Comparison of ENCODE assay signal across 14 mouse cellular contexts in the genomic region with DNA sequence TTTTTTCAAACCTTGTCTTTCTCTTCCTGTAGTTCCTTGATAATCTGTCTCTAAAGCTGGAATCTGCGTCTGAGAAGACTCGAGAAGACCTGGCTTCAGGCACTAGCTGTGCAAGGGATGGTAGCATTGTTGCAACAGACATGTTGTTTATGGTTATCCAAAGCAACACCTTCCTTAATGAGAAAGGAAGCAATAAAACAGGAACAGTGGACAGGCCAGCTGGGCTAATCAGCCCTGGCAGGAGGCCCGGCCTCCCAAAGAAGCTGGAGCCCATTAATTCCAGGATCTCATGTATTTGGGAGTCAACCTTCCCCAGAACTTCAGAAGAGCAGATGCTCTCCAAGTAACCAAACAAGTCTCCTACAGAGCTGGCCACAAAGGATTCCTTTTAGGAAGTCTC.
DNase-seq lines count a peak whose midpoint lies in the region; ATAC-seq and TF ChIP-seq lines count a peak whose summit lies in the region.
"Had no signal": no experiment of that assay in that cellular context is flagged by ENCODE, and none has a peak within 500 bp of the region (broad histone marks: within the 10 kb centered on the region; RNA-seq: fewer than 3 reads in every experiment).

No protein-coding gene starts in this region.

- no peaks in the 10 kb centered on the region for H3K9me3 ChIP-seq in heart, embryonic 10.5 days
- H3K9me3 ChIP-seq in liver, embryonic 11.5 days (ENCODE audit: control insufficient read depth, low read length) = no peaks in the 10 kb centered on the region
- H3K9me3 ChIP-seq in lung, postnatal 0 days (ENCODE audit: low read length) = no peaks in the 10 kb centered on the region

- H3K27me3 ChIP-seq in heart, embryonic 10.5 days (ENCODE audit: insufficient read depth, poor library complexity, severe bottlenecking) = no peaks in the 10 kb centered on the region
- no peaks in the 10 kb centered on the region for H3K27me3 ChIP-seq in liver, adult 2 months (ENCODE audit: control insufficient read depth, insufficient read depth, low read length)
- H3K27me3 ChIP-seq in liver, embryonic 11.5 days (replicated peaks; ENCODE audit: control insufficient read depth, insufficient read depth, low read length) = no peaks in the 10 kb centered on the region
- H3K27me3 ChIP-seq in lung, postnatal 0 days (replicated peaks; ENCODE audit: insufficient read depth, low read length) = no peaks in the 10 kb centered on the region
- no peaks in the 10 kb centered on the region for H3K27me3 ChIP-seq in thymus, adult 2 months (ENCODE audit: control insufficient read depth, insufficient read depth, low read length)

- no peak overlapping the region for H3K4me2 ChIP-seq in liver, embryonic 11.5 days
- no peak overlapping the region for H3K4me2 ChIP-seq in lung, postnatal 0 days (replicated peaks; ENCODE audit: low read depth, low read length)

- no peak overlapping the region for H3K9ac ChIP-seq in liver, adult 2 months (ENCODE audit: low read depth, low read length)
- H3K9ac ChIP-seq in liver, embryonic 11.5 days (ENCODE audit: low read depth, low read length) = no peak overlapping the region
- H3K9ac ChIP-seq in lung, postnatal 0 days (replicated peaks; ENCODE audit: low read depth) = no peak overlapping the region

- H3K27ac ChIP-seq in heart, embryonic 10.5 days = no peak overlapping the region
- no peak overlapping the region for H3K27ac ChIP-seq in liver, adult 2 months (replicated peaks; ENCODE audit: insufficient read depth, low read depth, low read length)
- no peak overlapping the region for H3K27ac ChIP-seq in liver, embryonic 11.5 days (ENCODE audit: low read depth, low read length)
- no peak overlapping the region for H3K27ac ChIP-seq in lung, postnatal 0 days (ENCODE audit: low read length)
- H3K27ac ChIP-seq in thymus, adult 2 months (ENCODE audit: control insufficient read depth, insufficient read depth, low read length) = no peak overlapping the region

- no peak for ATAC-seq in liver, embryonic 11.5 days (replicated peaks; ENCODE audit: low FRiP score)
- no peak for ATAC-seq in lung, postnatal 0 days
- ATAC-seq: forebrain, embryonic 14.5 days; midbrain, embryonic 16.5 days had no signal

- no peaks in the 10 kb centered on the region for H3K79me2 ChIP-seq in liver, adult 2 months (ENCODE audit: control insufficient read depth, insufficient read depth, low read length)

- TF ChIP-seq CTCF in liver, adult 2 months (IDR thresholded peaks at IDR 0.05; ENCODE audit: low read depth, low read length) = no peak
- TF ChIP-seq CTCF in lung, postnatal 0 days (IDR thresholded peaks at IDR 0.05) = no peak
- no peak for TF ChIP-seq CTCF in thymus, adult 2 months (IDR thresholded peaks at IDR 0.05; ENCODE audit: borderline replicate concordance, control insufficient read depth, extremely low read depth, insufficient read depth, low read length, poor library complexity)

- no peaks in the 10 kb centered on the region for H3K4me1 ChIP-seq in heart, embryonic 10.5 days
- no peaks in the 10 kb centered on the region for H3K4me1 ChIP-seq in liver, adult 2 months (ENCODE audit: control insufficient read depth, insufficient read depth, low read length)
- no peaks in the 10 kb centered on the region for H3K4me1 ChIP-seq in liver, embryonic 11.5 days (replicated peaks; ENCODE audit: control insufficient read depth, insufficient read depth, low read length)
- H3K4me1 ChIP-seq in lung, postnatal 0 days (ENCODE audit: insufficient read depth, low read depth, low read length) = no peaks in the 10 kb centered on the region
- H3K4me1 ChIP-seq in thymus, adult 2 months (replicated peaks; ENCODE audit: control insufficient read depth, insufficient read depth, low read length) = no peaks in the 10 kb centered on the region; the same call in 1 of the 2 replicates

- peak; percentile 12 to 13 for DNase-seq in heart, adult 18-20 months
- DNase-seq in heart, embryonic 10.5 days (ENCODE audit: low spot score) = no peak
- DNase-seq in liver, adult 2 months (ENCODE audit: extremely low read depth, low read depth, low spot score) = peak; percentile 13
- no peak for DNase-seq in liver, embryonic 11.5 days (ENCODE audit: low spot score)
- peak; percentile 17 for DNase-seq in heart, postnatal 4 days
- DNase-seq in lung, postnatal 0 days (ENCODE audit: low spot score) = peak; percentile 34
- DNase-seq in thymus, adult 2 months = no peak
- no peak for DNase-seq in B cell, adult 2 months
- DNase-seq: adrenal gland, postnatal 14 days; cerebellum, adult 9-11 months; embryo, embryonic 11 days; retina, postnatal 1 day had no signal

- 84% methylated on average over 3 of the region's 3 CpGs for WGBS in heart, embryonic 10.5 days
- 59% methylated on average over 3 of the region's 3 CpGs for WGBS in liver, adult 2 months
- WGBS in liver, embryonic 11.5 days = 65% methylated on average over 3 of the region's 3 CpGs
- 24% methylated on average over 3 of the region's 3 CpGs for WGBS in lung, postnatal 0 days
- 67% methylated on average over 3 of the region's 3 CpGs for WGBS in thymus, adult 2 months

- H3K36me3 ChIP-seq in heart, embryonic 10.5 days = no peaks in the 10 kb centered on the region
- no peaks in the 10 kb centered on the region for H3K36me3 ChIP-seq in liver, adult 2 months (ENCODE audit: control insufficient read depth, insufficient read depth, low read length)
- H3K36me3 ChIP-seq in liver, embryonic 11.5 days (ENCODE audit: control insufficient read depth, insufficient read depth, low read length) = no peaks in the 10 kb centered on the region
- H3K36me3 ChIP-seq in lung, postnatal 0 days (ENCODE audit: insufficient read depth, low read length) = no peaks in the 10 kb centered on the region
- no peaks in the 10 kb centered on the region for H3K36me3 ChIP-seq in thymus, adult 2 months (ENCODE audit: control insufficient read depth, insufficient read depth, low read length)

- no peak for TF ChIP-seq POLR2A in liver, adult 2 months (IDR thresholded peaks at IDR 0.05; ENCODE audit: extremely low read depth, insufficient read depth, low read length)
- no peak for TF ChIP-seq POLR2A in thymus, adult 2 months (IDR thresholded peaks at IDR 0.05; ENCODE audit: control insufficient read depth, extremely low read depth, insufficient read depth, low read length, poor library complexity)

- no peak overlapping the region for H3K4me3 ChIP-seq in heart, embryonic 10.5 days
- H3K4me3 ChIP-seq in liver, adult 2 months (ENCODE audit: insufficient read depth, low read depth, low read length) = no peak overlapping the region
- H3K4me3 ChIP-seq in liver, embryonic 11.5 days (ENCODE audit: low read depth, low read length) = no peak overlapping the region
- no peak overlapping the region for H3K4me3 ChIP-seq in lung, postnatal 0 days (ENCODE audit: low read depth, low read length)
- no peak overlapping the region for H3K4me3 ChIP-seq in thymus, adult 2 months (ENCODE audit: control insufficient read depth, insufficient read depth, low read length)

- no peak for TF ChIP-seq EP300 in lung, postnatal 0 days (IDR thresholded peaks at IDR 0.05)

Comparison
In these comparisons a context has a peak if more than half of its experiments do, and no peak if none do; other contexts are left out.
1. DNase-seq: peak in heart, adult 18-20 months (2 of 2), liver, adult 2 months (single experiment), heart, postnatal 4 days (single experiment) and lung, postnatal 0 days (single experiment); none in heart, embryonic 10.5 days (single experiment), liver, embryonic 11.5 days (single experiment), thymus, adult 2 months (single experiment) and B cell, adult 2 months (0 of 2).